Mouse (Mus musculus) right cerebral cortex, adult 2 months (tissue): ENCODE measurements around the gene Cidec.
A peak's percentile ranks its signal among the peaks of the same experiment; 100 is the strongest.

Source experiments
- DNase-seq, 2 experiments: peaks; one replicate each; pipeline ENCODE4 v3.0.0; 2021 to 2022; ENCODE audit warnings: low spot score in 2 of 2

The Cidec gene

GRCm38 (mm10) chr6:113444207-113444965, 8.8 kb upstream of the Cidec start:
- DNase-seq: no peak

GRCm38 (mm10) chr6:113443091-113443490, 7.5 kb upstream of the Cidec start:
- no peak for DNase-seq

GRCm38 (mm10) chr6:113442442-113443090, 7.0 kb upstream of the Cidec start, which contains the start of gene Jagn1:
TSS of gene Jagn1 (plus strand) at chr6:113442569.
- DNase-seq: peak; percentile 94 to 96

- DNase-seq: no peak
Measured at GRCm38 (mm10) chr6:113442087-113442441, 6.5 kb upstream of the Cidec start.

- DNase-seq: peak; percentile 76 to 79
Measured at GRCm38 (mm10) chr6:113441147-113441680, 5.7 kb upstream of the Cidec start.

- no peak for DNase-seq
Measured at GRCm38 (mm10) chr6:113440686-113441085, 5.1 kb upstream of the Cidec start.

GRCm38 (mm10) chr6:113438721-113439430, 3.3 kb upstream of the Cidec start:
- no peak for DNase-seq

- DNase-seq: no peak
Measured at GRCm38 (mm10) chr6:113437135-113437534, 1.6 kb upstream of the Cidec start.

- no peak for DNase-seq
Measured at GRCm38 (mm10) chr6:113434691-113435090, 869 bp downstream of the Cidec start.

GRCm38 (mm10) chr6:113433661-113434060, 1.9 kb downstream of the Cidec start:
- DNase-seq: no peak

GRCm38 (mm10) chr6:113431801-113432200, 3.8 kb downstream of the Cidec start:
- DNase-seq: no peak

- DNase-seq: no peak
Measured at GRCm38 (mm10) chr6:113430846-113431245, 4.7 kb downstream of the Cidec start.

- DNase-seq: no peak
Measured at GRCm38 (mm10) chr6:113429965-113430364, 5.6 kb downstream of the Cidec start.

GRCm38 (mm10) chr6:113428006-113428405, 7.6 kb downstream of the Cidec start:
- DNase-seq: no peak

- DNase-seq: no peak
Measured at GRCm38 (mm10) chr6:113427397-113427796, 8.2 kb downstream of the Cidec start.

- DNase-seq: no peak
Measured at GRCm38 (mm10) chr6:113426696-113427095, 8.9 kb downstream of the Cidec start.

- DNase-seq: no peak
Measured at GRCm38 (mm10) chr6:113424187-113424586, 11.4 kb downstream of the Cidec start.

- DNase-seq: no peak
Measured at GRCm38 (mm10) chr6:113423000-113423399, 12.6 kb downstream of the Cidec start.

- DNase-seq: peak; percentile 97 to 100
Measured at GRCm38 (mm10) chr6:113419199-113419587, 16.4 kb downstream of the Cidec start, which contains the start of gene Rpusd3. TSS of gene Rpusd3 (minus strand) at chr6:113419340.

GRCm38 (mm10) chr6:113418441-113419198, 16.9 kb downstream of the Cidec start:
- no peak for DNase-seq

GRCm38 (mm10) chr6:113416416-113416815, 19.1 kb downstream of the Cidec start:
- no peak for DNase-seq

GRCm38 (mm10) chr6:113410001-113410400, 25.6 kb downstream of the Cidec start:
- DNase-seq: no peak
